Mouse (Mus musculus) stomach, embryonic 15.5 days (tissue): Measurements from ENCODE around the gene Dlg1. TPM values are rescaled to one million over a fixed set of nuclear protein-coding genes. Genes with fewer than 3 reads are reported as not detected.

Experiments used
- ATAC-seq: fragments of 200-750 bp; cut with Nextera tagmentation; 2 replicates; pipeline ENCODE4 v1.8.0; 2017; ENCODE audit warnings: low read depth, moderate number of reproducible peaks, moderate TSS enrichment; ENCODE audit not compliant: insufficient read depth, low FRiP score
- H3K27ac ChIP-seq: fragments of 300-500 bp; sonication (generic); 2 replicates; pipeline ENCODE4 v1.5.1; 2015; ENCODE audit warnings: mild to moderate bottlenecking, inconsistent platforms
- H3K27me3 ChIP-seq: fragments of 300-500 bp; sonication (generic); replicated peaks from 2 replicates; pipeline ENCODE4 v1.6.1; 2015; ENCODE audit warnings: inconsistent platforms
- H3K36me3 ChIP-seq: fragments of 300-500 bp; sonication (generic); 2 replicates; pipeline ENCODE4 v1.6.1; 2015; ENCODE audit warnings: inconsistent platforms
- H3K4me1 ChIP-seq: fragments of 300-500 bp; sonication (generic); 2 replicates; pipeline ENCODE4 v1.6.1; 2015; ENCODE audit warnings: inconsistent platforms
- H3K4me2 ChIP-seq: fragments of 300-500 bp; sonication (generic); 2 replicates; pipeline ENCODE4 v1.6.1; 2015; ENCODE audit warnings: mild to moderate bottlenecking, inconsistent platforms
- H3K4me3 ChIP-seq: fragments of 300-500 bp; sonication (generic); replicated peaks from 2 replicates; pipeline ENCODE4 v1.5.1; 2015; ENCODE audit warnings: inconsistent platforms
- H3K9ac ChIP-seq: fragments of 300-500 bp; sonication (generic); 2 replicates; pipeline ENCODE4 v1.6.1; 2015; ENCODE audit warnings: inconsistent platforms
- H3K9me3 ChIP-seq: fragments of 300-500 bp; sonication (generic); 2 replicates; pipeline ENCODE4 v1.6.1; 2016; ENCODE audit warnings: inconsistent platforms
- WGBS: fragments of 180-500 bp; shearing (Covaris S2); methylation state at CpG from one replicate; pipeline ENCODE4 v1.1.7; 2015; 5-methylcytosine and 5-hydroxymethylcytosine counted together
- polyA plus RNA-seq: library from polyadenylated mRNA; unstranded; fragments of >200 nt; fragmentation: Nextera tagmentation; extraction: Ambion mirVana; gene quantifications from 2 replicates; pipeline ENCODE4 v1.2.1, GENCODE M21; 2015

Gene Dlg1
- polyA plus RNA-seq, 1 experiment from 2014 or later, result 25.0 TPM

DNA sequence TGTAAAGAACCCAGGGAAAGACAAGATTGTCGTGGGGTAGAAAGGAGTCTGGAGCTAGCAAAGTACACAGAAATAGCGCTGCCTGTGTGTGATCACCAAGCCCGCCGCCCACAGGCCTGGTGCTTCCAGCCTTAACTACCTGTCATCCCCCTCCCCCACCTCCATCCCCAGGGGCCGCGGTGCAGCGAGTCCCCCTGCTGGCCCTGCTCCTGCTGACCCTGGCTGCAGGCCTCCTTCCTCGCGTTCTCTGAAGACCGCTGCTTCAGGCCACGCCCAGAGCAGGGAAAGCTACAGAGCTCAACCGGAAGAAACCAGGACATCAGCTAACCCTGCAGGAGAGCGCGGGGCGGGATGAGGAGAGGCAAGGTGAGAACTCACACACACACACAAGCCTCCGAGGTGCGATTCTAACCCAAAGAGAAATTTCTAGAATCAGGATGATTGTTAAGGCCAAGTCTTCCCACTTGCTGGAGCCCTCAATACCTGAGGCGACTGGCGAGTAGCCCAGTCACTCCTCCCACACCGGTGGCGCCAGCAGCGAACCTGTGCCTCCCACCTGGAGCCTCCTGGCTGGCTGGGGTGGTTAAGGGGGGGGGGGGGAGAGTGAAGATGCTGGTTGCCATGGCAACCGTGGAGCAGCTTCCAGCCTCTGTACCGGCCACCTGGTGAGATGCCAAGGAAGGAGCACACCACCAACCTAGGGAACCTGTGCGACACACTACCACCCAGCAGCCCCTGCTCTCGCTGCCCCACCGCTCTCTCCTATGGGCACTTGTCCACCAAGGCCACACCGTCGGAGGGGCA lies 233.9 kb downstream of the Dlg1 start:
- Histone ChIP-seq H3K9ac (no peak overlapping the region), H3K9me3 (no peaks in the 10 kb centered on the region), H3K27ac (no peak overlapping the region), H3K4me1 (peaks cover 6% of the 10 kb centered on the region; the same call in 1 of the 2 replicates), H3K27me3 (no peaks in the 10 kb centered on the region), H3K4me2 (peak overlapping the region; percentile 72), H3K4me3 (peak overlapping the region; percentile 28; the same call in 1 of the 2 replicates), H3K36me3 (no peaks in the 10 kb centered on the region)
- peak; percentile 67; the same call in 1 of the 2 replicates for ATAC-seq
- WGBS, result 13% methylated on average over 29 of the region's 29 CpGs

DNA sequence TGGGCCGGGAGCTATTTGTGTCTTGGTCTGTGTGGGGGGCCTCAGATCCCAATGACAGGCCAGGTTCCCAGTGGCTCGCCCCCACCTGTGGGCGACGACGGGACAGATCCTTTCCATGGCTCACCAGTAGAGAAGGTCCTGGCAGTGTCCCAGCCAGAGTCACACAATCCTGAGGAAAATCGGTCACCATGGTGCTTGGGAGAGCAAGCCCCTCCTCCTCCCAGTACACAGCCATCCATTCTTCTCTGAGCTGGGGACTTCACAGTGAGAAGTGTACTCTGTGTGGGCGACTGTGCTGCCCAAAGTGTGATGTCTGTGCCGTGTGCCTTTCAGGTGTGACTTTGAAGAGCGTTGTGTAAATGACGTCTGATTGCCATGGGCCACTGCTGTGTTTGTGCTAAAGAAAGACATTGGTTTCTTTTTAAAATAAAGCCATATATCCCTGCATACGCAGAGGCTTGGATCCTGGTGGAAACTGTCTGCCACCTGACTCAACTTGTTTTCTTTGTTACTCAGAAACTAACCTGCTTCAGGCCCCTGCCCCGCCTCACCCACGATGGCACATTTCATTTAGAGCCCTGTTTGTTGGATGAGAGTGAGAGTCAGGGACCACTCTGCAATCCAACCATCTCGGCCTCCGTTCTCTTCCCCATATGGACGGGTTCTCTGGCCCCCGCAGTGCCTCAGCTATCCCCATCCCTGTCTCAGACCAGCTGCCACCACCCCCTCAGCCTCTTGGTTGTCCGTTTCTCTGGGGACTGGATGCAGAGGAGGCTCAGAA lies 235.5 kb downstream of the Dlg1 start:
- Histone ChIP-seq H3K36me3 (no peaks in the 10 kb centered on the region), H3K27ac (no peak overlapping the region), H3K4me2 (no peak overlapping the region), H3K9me3 (no peaks in the 10 kb centered on the region), H3K4me3 (no peak overlapping the region), H3K9ac (no peak overlapping the region), H3K27me3 (no peaks in the 10 kb centered on the region), H3K4me1 (peaks cover 6% of the 10 kb centered on the region; the same call in 1 of the 2 replicates)
- 78% methylated on average over 18 of the region's 18 CpGs for WGBS
- no peak for ATAC-seq

DNA sequence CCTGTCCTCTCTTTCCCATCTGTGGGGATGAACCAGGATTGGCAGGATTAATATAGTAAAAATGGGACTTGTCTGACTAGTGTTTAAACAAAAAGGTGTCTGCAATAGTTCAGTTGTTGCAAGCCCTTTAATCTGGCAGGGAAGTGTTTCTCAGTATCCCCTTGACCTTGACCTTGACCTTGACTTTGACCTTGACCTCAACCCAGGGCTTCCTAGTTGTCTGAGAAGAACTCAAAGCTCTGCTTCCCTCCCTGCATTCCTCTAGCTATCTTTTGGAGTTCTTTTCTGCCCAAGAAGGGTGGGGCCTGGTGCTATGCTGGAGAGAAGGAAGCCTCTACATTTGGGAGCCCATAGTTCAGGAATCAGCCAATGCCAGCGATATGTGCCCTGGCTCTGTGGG lies 238.6 kb downstream of the Dlg1 start:
- Histone ChIP-seq H3K27ac (no peak overlapping the region), H3K4me1 (peaks cover 15% of the 10 kb centered on the region; the same call in 1 of the 2 replicates), H3K9ac (no peak overlapping the region), H3K36me3 (no peaks in the 10 kb centered on the region), H3K9me3 (no peaks in the 10 kb centered on the region), H3K27me3 (no peaks in the 10 kb centered on the region), H3K4me2 (no peak overlapping the region), H3K4me3 (no peak overlapping the region)
- ATAC-seq, result no peak
- 90% methylated on average over 1 of the region's 1 CpGs for WGBS

DNA sequence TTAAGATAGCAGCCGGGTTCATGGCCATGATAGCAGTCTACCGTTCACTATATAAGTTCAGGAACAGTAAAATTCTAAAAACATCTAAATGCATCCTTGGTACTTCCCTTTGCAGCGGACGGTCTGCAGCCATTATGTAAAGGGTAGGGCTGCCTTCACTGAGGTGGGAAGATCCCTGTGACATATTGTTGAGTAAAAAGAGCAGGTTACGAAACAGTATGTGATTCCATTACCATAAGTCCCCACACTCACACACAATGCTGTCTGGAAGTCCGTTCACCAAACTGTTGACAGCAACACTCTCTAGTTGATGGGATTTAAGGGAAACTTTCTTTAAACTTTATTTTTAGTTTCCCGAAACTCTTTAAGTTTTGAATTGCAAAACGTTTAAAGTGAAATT lies 240.0 kb downstream of the Dlg1 start:
- 86% methylated on average over 8 of the region's 8 CpGs for WGBS

DNA sequence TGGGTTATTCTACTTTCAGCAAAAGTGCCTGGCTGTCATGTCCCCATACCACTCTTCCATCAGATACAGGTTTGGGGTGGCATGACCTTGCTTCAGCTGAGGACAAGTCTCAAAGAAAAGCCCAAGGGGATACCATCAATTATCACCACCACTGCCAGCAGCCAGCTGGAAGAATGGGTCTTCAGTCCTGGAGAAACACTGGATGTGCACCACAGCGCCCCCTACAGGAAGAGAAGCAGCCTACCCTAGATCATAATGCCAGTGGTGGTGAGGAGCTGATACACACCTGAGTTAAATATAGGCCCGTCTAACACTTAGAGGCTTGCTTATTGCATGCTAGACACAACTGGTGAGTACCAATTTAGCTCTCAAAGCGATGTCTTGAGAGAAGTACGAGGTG lies 242.1 kb downstream of the Dlg1 start:
- no peak overlapping the region for H3K9ac ChIP-seq
- 0 out of 2 replicates have a peak, but pooled peaks cover 10% of the 10 kb centered on the region for H3K4me1 ChIP-seq
- WGBS, result 78% methylated on average over 4 of the region's 4 CpGs
- no peaks in the 10 kb centered on the region for H3K36me3 ChIP-seq
- no peaks in the 10 kb centered on the region for H3K9me3 ChIP-seq
- ATAC-seq, result no peak
- no peak overlapping the region for H3K27ac ChIP-seq
- H3K4me3 ChIP-seq, result no peak overlapping the region
- no peak overlapping the region for H3K4me2 ChIP-seq
- H3K27me3 ChIP-seq, result no peaks in the 10 kb centered on the region

More for the DNA sequence above, 240.0 kb downstream of the Dlg1 start:
- Histone ChIP-seq H3K27ac (no peak overlapping the region), H3K4me2 (no peak overlapping the region), H3K9me3 (no peaks in the 10 kb centered on the region), H3K27me3 (no peaks in the 10 kb centered on the region), H3K9ac (no peak overlapping the region), H3K4me3 (no peak overlapping the region), H3K4me1 (0 out of 2 replicates have a peak, but pooled peaks cover 10% of the 10 kb centered on the region), H3K36me3 (no peaks in the 10 kb centered on the region)
- ATAC-seq, result no peak

DNA sequence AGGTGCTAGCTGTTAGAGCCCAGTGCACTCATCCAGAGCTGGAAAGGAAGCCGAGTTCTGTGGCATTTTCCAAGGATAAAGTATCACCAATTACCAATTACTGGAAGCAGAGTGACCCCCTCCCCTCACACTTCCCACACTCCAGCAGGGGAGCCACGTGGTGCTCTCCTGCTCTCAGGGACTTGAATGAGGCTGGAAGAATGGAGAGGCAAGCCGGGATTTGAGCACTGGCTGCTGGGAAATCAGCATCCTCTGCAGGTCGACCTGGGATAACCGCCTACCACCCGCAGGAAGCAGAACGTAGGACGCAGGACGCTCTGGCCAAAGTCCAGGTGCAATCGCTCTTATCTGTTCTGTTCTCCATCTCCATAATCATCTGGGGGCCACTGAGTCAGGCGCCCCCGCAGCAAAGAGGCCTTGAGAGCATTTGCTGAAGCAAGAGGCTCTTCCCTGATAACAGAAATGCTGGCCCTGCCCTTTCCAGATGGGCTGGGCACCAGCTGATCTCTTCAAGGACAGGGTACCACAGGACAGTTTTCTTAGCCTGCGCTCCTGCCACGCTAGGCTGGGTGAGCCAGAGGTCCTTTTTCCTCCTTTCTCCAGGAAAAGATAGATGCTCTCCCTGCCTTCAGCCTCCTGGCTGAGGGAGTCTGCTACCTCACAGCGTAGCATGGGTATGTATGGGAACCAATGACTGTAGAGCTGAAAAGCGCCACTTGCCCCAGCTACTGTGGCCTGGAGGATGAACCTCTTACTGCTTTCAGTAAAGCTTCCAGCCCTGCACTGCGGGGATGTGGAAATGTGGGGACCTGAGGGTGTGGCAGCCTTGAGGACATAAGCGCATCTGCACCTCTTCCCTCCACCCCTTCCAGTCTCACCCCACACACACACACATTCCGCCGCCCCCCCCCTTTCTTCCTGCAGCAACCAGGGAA lies 242.9 kb downstream of the Dlg1 start:
- H3K27me3 ChIP-seq, result no peaks in the 10 kb centered on the region
- H3K9ac ChIP-seq, result no peak overlapping the region
- no peak overlapping the region for H3K27ac ChIP-seq
- WGBS, result 31% methylated on average over 19 of the region's 20 CpGs
- ATAC-seq, result no peak
- H3K36me3 ChIP-seq, result no peaks in the 10 kb centered on the region
- 0 out of 2 replicates have a peak, but pooled peaks cover 10% of the 10 kb centered on the region for H3K4me1 ChIP-seq
- H3K9me3 ChIP-seq, result no peaks in the 10 kb centered on the region
- no peak overlapping the region; the same call in 1 of the 2 replicates for H3K4me3 ChIP-seq
- peak overlapping the region; percentile 46 for H3K4me2 ChIP-seq

DNA sequence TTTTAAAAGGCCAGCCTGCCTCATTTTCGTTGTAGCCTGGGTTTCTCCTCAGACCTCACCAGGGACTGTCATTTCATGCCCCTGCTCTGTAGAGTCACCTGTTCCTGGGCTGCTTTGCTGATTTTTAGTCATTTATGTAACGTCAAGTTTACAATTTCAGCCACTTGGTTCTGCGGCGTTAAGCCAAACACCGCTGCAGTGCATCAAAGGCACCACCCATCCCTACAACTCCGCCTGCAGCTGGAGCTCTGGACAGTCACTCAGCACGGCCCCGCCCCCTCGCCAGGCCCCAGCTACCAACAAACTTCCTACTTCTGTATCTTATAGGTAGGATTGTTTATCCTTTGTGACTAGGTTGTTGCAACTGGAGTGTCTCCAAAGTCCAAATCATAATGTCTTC lies 243.7 kb downstream of the Dlg1 start:
- Histone ChIP-seq H3K27me3 (no peaks in the 10 kb centered on the region), H3K9ac (no peak overlapping the region), H3K4me3 (no peak overlapping the region; the same call in 1 of the 2 replicates), H3K27ac (no peak overlapping the region), H3K4me2 (peak overlapping the region; percentile 46), H3K36me3 (no peaks in the 10 kb centered on the region), H3K9me3 (no peaks in the 10 kb centered on the region), H3K4me1 (0 out of 2 replicates have a peak, but pooled peaks cover 10% of the 10 kb centered on the region)
- WGBS, result 7% methylated on average over 9 of the region's 9 CpGs
- ATAC-seq, result no peak; the same call in 1 of the 2 replicates

DNA sequence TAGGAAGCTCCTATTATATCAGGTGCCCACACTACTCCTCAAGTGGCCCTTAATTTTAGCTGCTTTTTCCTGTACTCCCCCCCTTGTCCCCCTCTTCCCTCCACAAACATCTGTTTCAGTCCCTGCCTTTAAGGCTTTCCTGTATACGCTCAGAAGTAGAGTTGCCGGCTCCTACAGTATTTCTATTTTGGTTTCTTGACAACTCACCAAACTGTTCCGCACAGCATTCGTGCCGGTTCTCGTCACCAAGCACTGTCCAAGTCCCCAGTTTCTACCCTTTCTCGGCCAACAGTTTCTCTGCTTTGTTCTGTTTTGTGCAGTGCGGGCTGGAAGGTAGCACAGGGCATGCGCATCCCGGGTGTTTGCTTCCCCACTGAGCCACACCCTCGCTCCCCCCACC lies 245.7 kb downstream of the Dlg1 start:
- 52% methylated on average over 11 of the region's 11 CpGs for WGBS
- Histone ChIP-seq H3K4me2 (no peak overlapping the region), H3K27me3 (no peaks in the 10 kb centered on the region), H3K9ac (no peak overlapping the region), H3K9me3 (no peaks in the 10 kb centered on the region), H3K36me3 (no peaks in the 10 kb centered on the region), H3K4me1 (0 out of 2 replicates have a peak, but pooled peaks cover 10% of the 10 kb centered on the region), H3K4me3 (no peak overlapping the region), H3K27ac (no peak overlapping the region)
- no peak for ATAC-seq

DNA sequence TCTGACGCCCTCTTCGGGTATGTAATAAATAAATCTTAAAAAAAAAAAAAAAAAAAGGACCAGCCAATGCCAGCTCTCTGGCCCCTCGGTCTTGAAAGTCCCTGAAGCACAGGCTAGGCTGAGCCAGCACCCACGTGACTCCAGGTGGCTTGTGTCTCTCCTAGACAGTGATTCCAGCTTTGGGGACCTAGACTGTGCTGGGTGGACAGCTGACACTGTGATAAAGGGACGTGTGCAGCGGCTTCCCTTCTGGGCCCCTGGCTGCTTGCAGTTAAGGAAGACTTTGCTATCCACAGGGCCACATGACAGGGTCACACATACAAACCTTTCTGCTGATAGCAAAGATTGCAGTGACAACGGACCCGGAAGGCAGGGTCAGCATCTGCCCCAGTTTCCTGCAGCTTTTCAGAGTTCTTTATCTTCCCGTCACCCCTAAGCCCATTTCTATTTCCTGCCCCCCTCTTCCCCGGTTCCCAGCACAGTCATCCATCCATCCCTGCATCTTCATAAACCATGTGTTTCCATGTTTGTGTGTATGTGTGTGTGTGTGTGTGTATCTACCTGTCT lies 247.1 kb downstream of the Dlg1 start:
- Histone ChIP-seq H3K4me2 (no peak overlapping the region), H3K9me3 (no peaks in the 10 kb centered on the region), H3K27ac (no peak overlapping the region), H3K36me3 (no peaks in the 10 kb centered on the region), H3K9ac (no peak overlapping the region), H3K4me1 (0 out of 2 replicates have a peak, but pooled peaks cover 10% of the 10 kb centered on the region), H3K27me3 (no peaks in the 10 kb centered on the region), H3K4me3 (no peak overlapping the region)
- WGBS, result 52% methylated on average over 10 of the region's 10 CpGs
- ATAC-seq, result no peak

DNA sequence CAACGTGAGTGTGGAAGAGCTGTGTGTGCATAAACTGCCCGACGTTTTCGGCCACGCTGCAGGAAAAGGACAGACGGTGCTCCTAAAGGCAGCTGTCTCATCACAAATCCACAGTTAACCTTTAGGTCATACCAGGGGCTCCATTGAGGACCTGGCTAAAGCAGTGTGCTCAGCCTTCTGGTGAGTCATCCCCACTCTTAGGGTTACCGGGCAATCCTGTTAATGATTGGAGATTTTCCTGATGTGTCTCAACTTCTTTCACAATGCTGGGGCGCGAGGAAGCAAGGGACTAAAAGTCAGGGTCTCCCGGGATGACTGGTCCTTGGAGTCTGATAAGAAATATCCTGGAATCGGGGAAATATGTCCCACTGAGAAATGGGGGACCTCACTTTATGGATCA lies 254.5 kb downstream of the Dlg1 start:
- Histone ChIP-seq H3K9ac (no peak overlapping the region), H3K9me3 (no peaks in the 10 kb centered on the region), H3K27me3 (no peaks in the 10 kb centered on the region), H3K4me1 (no peaks in the 10 kb centered on the region), H3K36me3 (no peaks in the 10 kb centered on the region), H3K27ac (no peak overlapping the region), H3K4me3 (no peak overlapping the region), H3K4me2 (peak overlapping the region; percentile 48)
- 60% methylated on average over 11 of the region's 11 CpGs for WGBS
- ATAC-seq, result no peak

DNA sequence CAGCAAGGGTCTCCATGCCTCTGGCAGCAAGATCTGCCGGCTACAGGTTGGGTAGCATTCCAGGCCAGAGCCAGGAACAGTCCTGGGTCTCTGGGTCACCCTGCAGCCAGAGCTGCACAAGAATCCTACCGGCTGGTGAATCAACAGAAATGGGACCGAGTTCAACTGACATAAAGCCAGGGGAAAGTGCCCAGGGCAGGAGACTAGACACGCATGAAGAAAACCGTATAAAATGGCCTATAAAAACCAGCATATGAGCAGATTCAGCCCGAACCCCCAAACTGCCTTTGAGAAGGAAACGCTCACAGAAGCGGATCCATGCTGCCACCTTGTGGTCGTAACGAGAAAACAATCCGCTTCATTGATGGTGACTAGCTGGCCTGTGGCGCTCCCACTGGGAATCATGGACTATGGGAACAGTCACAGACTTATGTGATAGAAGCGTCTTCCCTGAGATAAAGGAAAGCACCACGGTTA lies 255.0 kb downstream of the Dlg1 start:
- Histone ChIP-seq H3K4me2 (peak overlapping the region; percentile 48), H3K9ac (no peak overlapping the region), H3K27me3 (no peaks in the 10 kb centered on the region), H3K4me1 (no peaks in the 10 kb centered on the region), H3K9me3 (no peaks in the 10 kb centered on the region), H3K36me3 (no peaks in the 10 kb centered on the region), H3K27ac (no peak overlapping the region), H3K4me3 (no peak overlapping the region)
- ATAC-seq, result no peak
- WGBS, result 3% methylated on average over 14 of the region's 14 CpGs
